In the genomic region with DNA sequence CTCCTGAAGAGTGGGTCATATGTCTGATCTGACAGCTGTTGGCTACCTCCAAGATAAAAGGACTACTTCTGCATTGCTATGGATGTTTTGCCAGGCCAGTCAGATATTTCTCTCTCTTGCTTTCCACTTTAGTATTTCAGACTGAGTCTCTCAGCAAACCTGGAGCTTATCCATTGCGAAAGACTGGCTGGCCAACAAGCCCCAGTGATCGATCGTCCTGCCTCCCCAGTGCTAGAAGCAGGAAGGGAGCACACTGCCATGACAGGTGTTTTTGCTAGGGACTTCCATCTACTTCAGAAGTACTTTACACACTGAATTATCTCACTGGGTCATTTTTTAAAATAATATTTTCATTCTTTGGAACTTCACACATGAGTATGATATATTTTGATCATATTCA, we compare ENCODE assay signal across 29 mouse cellular contexts. TPM values are rescaled to one million over a fixed set of nuclear protein-coding genes. Genes with fewer than 3 reads are reported as not detected.
DNase-seq lines count a peak whose midpoint lies in the region; ATAC-seq and TF ChIP-seq lines count a peak whose summit lies in the region.
"Had no signal": no experiment of that assay in that cellular context is flagged by ENCODE, and none has a peak within 500 bp of the region (broad histone marks: within the 10 kb centered on the region; RNA-seq: fewer than 3 reads in every experiment).

No protein-coding gene starts in this region.

- peaks cover 17% of the 10 kb centered on the region for H3K4me1 ChIP-seq in heart, embryonic 12.5 days (replicated peaks)
- peaks cover 3% of the 10 kb centered on the region for H3K4me1 ChIP-seq in liver, adult 2 months (ENCODE audit: control insufficient read depth, insufficient read depth, low read length)
- H3K4me1 ChIP-seq in liver, embryonic 11.5 days (replicated peaks; ENCODE audit: control insufficient read depth, insufficient read depth, low read length), result peaks cover 6% of the 10 kb centered on the region; the same call in 1 of the 2 replicates

- no peak for ATAC-seq in heart, embryonic 12.5 days (ENCODE audit: insufficient number of reproducible peaks, low FRiP score)
- no peak for ATAC-seq in liver, embryonic 11.5 days (replicated peaks; ENCODE audit: low FRiP score)
- ATAC-seq: forebrain, embryonic 14.5 days; forebrain, embryonic 16.5 days had no signal

- WGBS in heart, embryonic 12.5 days, result 98% methylated on average over 3 of the region's 3 CpGs
- WGBS in liver, adult 2 months, result 19% methylated on average over 3 of the region's 3 CpGs
- WGBS in liver, embryonic 11.5 days, result 81% methylated on average over 3 of the region's 3 CpGs

- no peak overlapping the region for H3K27ac ChIP-seq in heart, embryonic 12.5 days (ENCODE audit: poor library complexity, severe bottlenecking)
- H3K27ac ChIP-seq in liver, adult 2 months (replicated peaks; ENCODE audit: insufficient read depth, low read depth, low read length), result no peak overlapping the region
- H3K27ac ChIP-seq in liver, embryonic 11.5 days (ENCODE audit: low read depth, low read length), result no peak overlapping the region
- H3K27ac ChIP-seq: embryonic facial prominence, embryonic 13.5 days; embryonic facial prominence, embryonic 15.5 days; forebrain, embryonic 10.5 days; forebrain, embryonic 12.5 days had no signal

- H3K4me2 ChIP-seq in heart, embryonic 12.5 days, result no peak overlapping the region
- no peak overlapping the region for H3K4me2 ChIP-seq in liver, embryonic 11.5 days
- H3K4me2 ChIP-seq: embryonic facial prominence, embryonic 13.5 days; embryonic facial prominence, embryonic 15.5 days; forebrain, embryonic 12.5 days had no signal

- no peak for TF ChIP-seq POLR2A in liver, adult 2 months (IDR thresholded peaks at IDR 0.05; ENCODE audit: extremely low read depth, insufficient read depth, low read length)

- H3K79me2 ChIP-seq in liver, adult 2 months (ENCODE audit: control insufficient read depth, insufficient read depth, low read length), result no peaks in the 10 kb centered on the region

- no peak overlapping the region for H3K4me3 ChIP-seq in heart, embryonic 12.5 days
- H3K4me3 ChIP-seq in liver, adult 2 months (ENCODE audit: insufficient read depth, low read depth, low read length), result no peak overlapping the region
- no peak overlapping the region for H3K4me3 ChIP-seq in liver, embryonic 11.5 days (ENCODE audit: low read depth, low read length)
- H3K4me3 ChIP-seq: embryonic facial prominence, embryonic 13.5 days; embryonic facial prominence, embryonic 15.5 days; erythroblast, embryonic 14.5 days; forebrain, embryonic 10.5 days; forebrain, embryonic 12.5 days had no signal

- peaks cover 6% of the 10 kb centered on the region; the same call in 1 of the 2 replicates for H3K27me3 ChIP-seq in heart, embryonic 12.5 days (replicated peaks)
- H3K27me3 ChIP-seq in liver, adult 2 months (ENCODE audit: control insufficient read depth, insufficient read depth, low read length), result no peaks in the 10 kb centered on the region
- H3K27me3 ChIP-seq in liver, embryonic 11.5 days (replicated peaks; ENCODE audit: control insufficient read depth, insufficient read depth, low read length), result peaks cover 6% of the 10 kb centered on the region; the same call in 1 of the 2 replicates

- TF ChIP-seq CTCF in liver, adult 2 months (IDR thresholded peaks at IDR 0.05; ENCODE audit: low read depth, low read length), result no peak

- DNase-seq in heart, adult 11 months, result peak; percentile 70
- peak; percentile 78 for DNase-seq in liver, adult 2 months (ENCODE audit: extremely low read depth, low read depth, low spot score)
- DNase-seq in liver, embryonic 11.5 days (ENCODE audit: low spot score), result no peak
- DNase-seq in kidney, postnatal 36 days, result no peak
- DNase-seq: adrenal gland, adult 2 months; adrenal gland, postnatal 10 days; adrenal gland, postnatal 25 days; cerebellum, adult 11 months; cerebellum, adult 18-20 months; cerebellum, adult 8-10 months; cerebellum, adult 9-11 months; cerebellum, postnatal 14 days; cerebellum, postnatal 36 days; embryo, embryonic 11 days had no signal

- peaks cover 2% of the 10 kb centered on the region; the same call in 1 of the 2 replicates for H3K36me3 ChIP-seq in heart, embryonic 12.5 days
- H3K36me3 ChIP-seq in liver, adult 2 months (ENCODE audit: control insufficient read depth, insufficient read depth, low read length), result no peaks in the 10 kb centered on the region
- H3K36me3 ChIP-seq in liver, embryonic 11.5 days (ENCODE audit: control insufficient read depth, insufficient read depth, low read length), result no peaks in the 10 kb centered on the region
- H3K36me3 ChIP-seq: embryonic facial prominence, embryonic 13.5 days; embryonic facial prominence, embryonic 15.5 days; forebrain, embryonic 10.5 days; forebrain, embryonic 12.5 days had no signal

- H3K9me3 ChIP-seq in heart, embryonic 12.5 days (replicated peaks), result no peaks in the 10 kb centered on the region
- no peaks in the 10 kb centered on the region for H3K9me3 ChIP-seq in liver, embryonic 11.5 days (ENCODE audit: control insufficient read depth, low read length)
- H3K9me3 ChIP-seq: embryonic facial prominence, embryonic 13.5 days; embryonic facial prominence, embryonic 15.5 days; forebrain, embryonic 10.5 days; forebrain, embryonic 12.5 days had no signal

- H3K9ac ChIP-seq in heart, embryonic 12.5 days, result no peak overlapping the region
- H3K9ac ChIP-seq in liver, adult 2 months (ENCODE audit: low read depth, low read length), result no peak overlapping the region
- no peak overlapping the region for H3K9ac ChIP-seq in liver, embryonic 11.5 days (ENCODE audit: low read depth, low read length)
- H3K9ac ChIP-seq: embryonic facial prominence, embryonic 13.5 days; embryonic facial prominence, embryonic 15.5 days; forebrain, embryonic 12.5 days had no signal

RNA-seq across cellular contexts. Expression of a gene that starts 3.9 kb away (rescaled TPM):
- not detected in 2 replicates for polyA plus RNA-seq in heart, embryonic 12.5 days (2016; fragmentation: Nextera tagmentation; extraction: Ambion mirVana)
- not detected in 2 replicates for total RNA-seq in liver, adult 2 months (2014; rRNA removed)
- not detected in 2 replicates for polyA plus RNA-seq in liver, adult 2 months (2012; rRNA removed)
- polyA plus RNA-seq in liver, embryonic 11.5 days (2014; fragmentation: Nextera tagmentation; extraction: Ambion mirVana), result not detected in 2 replicates
- total RNA-seq: adrenal gland, adult 2 months; adrenal gland, postnatal 10 days; adrenal gland, postnatal 25 days; adrenal gland, postnatal 4 days; common myeloid progenitor, adult 5-6 weeks; ES-E14; MEL had no signal
- polyA plus RNA-seq: adrenal gland, adult 2 months; brain, embryonic 14.5 days; C2C12; embryonic facial prominence, embryonic 11.5 days; embryonic facial prominence, embryonic 13.5 days; embryonic facial prominence, embryonic 15.5 days; erythroblast, embryonic 14.5 days; forebrain, embryonic 10.5 days; forebrain, embryonic 12.5 days; forebrain, embryonic 14.5 days; forebrain, embryonic 16.5 days had no signal

RNA-seq across cellular contexts. Expression of a gene that starts 20.4 kb away (rescaled TPM):
- polyA plus RNA-seq in heart, embryonic 12.5 days (2016; fragmentation: Nextera tagmentation; extraction: Ambion mirVana), result 24.6 and 25.1 TPM in 2 replicates
- total RNA-seq in liver, adult 2 months (2014; rRNA removed), result 0.81 and 0.83 TPM in 2 replicates
- 1.5 TPM in 2 replicates for polyA plus RNA-seq in liver, adult 2 months (2012; rRNA removed)
- polyA plus RNA-seq in liver, embryonic 11.5 days (2014; fragmentation: Nextera tagmentation; extraction: Ambion mirVana), result 4.5 and 5.4 TPM in 2 replicates

RNA-seq across cellular contexts. Expression of a gene that starts 49.8 kb away (rescaled TPM):
- 3.3 and 3.5 TPM in 2 replicates for polyA plus RNA-seq in heart, embryonic 12.5 days (2016; fragmentation: Nextera tagmentation; extraction: Ambion mirVana)
- 352 and 363 TPM in 2 replicates for total RNA-seq in liver, adult 2 months (2014; rRNA removed)
- 145 and 230 TPM in 2 replicates for polyA plus RNA-seq in liver, adult 2 months (2012; rRNA removed)
- polyA plus RNA-seq in liver, embryonic 11.5 days (2014; fragmentation: Nextera tagmentation; extraction: Ambion mirVana), result 4.1 and 4.4 TPM in 2 replicates

Comparison
In these comparisons a context has a peak if more than half of its experiments do, and no peak if none do; other contexts are left out.
1. DNase-seq: peak in heart, adult 11 months (single experiment) and liver, adult 2 months (single experiment); none in liver, embryonic 11.5 days (single experiment) and kidney, postnatal 36 days (0 of 2).
2. RNA of a gene that starts 49.8 kb away (polyA plus RNA-seq): 145 to 230 TPM in liver, adult 2 months; 4.1 to 4.4 TPM in liver, embryonic 11.5 days and 3.3 to 3.5 TPM in heart, embryonic 12.5 days; every median in the first group is over 10 times any median in the second.